Mouse (Mus musculus): ENCODE data around the gene Pml. TPM values are rescaled to one million over a fixed set of nuclear protein-coding genes. Genes with fewer than 3 reads are reported as not detected.

The Pml gene
- total RNA-seq, 4 experiments from 2014 or later: 7.0 to 9.1 (median 8.0) TPM

DNA sequence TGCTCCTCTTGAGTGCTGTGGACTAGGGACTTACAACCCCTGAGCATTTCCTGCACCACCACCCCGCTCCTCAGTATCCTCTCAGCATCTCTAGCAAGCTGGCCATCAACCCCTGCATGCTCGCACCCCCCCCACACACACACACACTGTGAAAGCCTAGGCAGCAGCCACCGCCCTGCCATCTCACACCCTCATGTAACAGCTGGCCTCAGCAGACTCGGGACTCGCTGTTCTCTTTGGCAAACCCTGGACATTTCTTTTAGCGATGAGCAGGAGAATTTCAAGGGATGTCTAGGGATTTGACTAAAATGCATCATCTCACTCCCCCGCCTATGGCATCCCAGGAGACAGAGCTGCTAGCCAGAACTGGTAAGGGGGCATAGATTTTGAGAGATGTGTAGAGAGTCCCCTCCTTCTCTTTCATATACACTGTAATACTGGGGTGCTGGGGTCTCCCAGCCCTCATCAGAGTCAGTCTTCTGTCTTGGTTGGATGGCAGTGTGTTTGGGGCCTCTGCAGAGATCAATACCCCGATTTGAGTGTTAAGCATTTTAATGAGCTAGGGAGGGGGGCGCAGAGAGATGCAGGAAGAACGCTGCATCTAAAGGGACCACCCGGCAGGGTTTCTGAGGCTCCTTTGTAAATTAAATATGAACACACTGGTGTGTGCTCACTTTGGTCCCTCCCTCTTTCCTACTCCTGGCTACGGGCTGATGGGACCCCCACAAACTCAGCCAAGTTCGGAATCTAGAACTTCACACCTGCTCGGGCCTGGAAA is 46.7 kb downstream of the Pml start:
- no peak for DNase-seq (ENCODE audit: low spot score)

GRCm38 (mm10) chr9:58201861-58202549 is 47.6 kb downstream of the Pml start:
- no peak for DNase-seq (ENCODE audit: low spot score)

- DNase-seq (ENCODE audit: low spot score): no peak
These were observed 48.3 kb downstream of the Pml start for GRCm38 (mm10) chr9:58201091-58201842.

GRCm38 (mm10) chr9:58200270-58201090 is 49.1 kb downstream of the Pml start:
- DNase-seq (ENCODE audit: low spot score): no peak

- DNase-seq (ENCODE audit: low spot score): no peak
These were observed 50.0 kb downstream of the Pml start for GRCm38 (mm10) chr9:58199381-58200269.

GRCm38 (mm10) chr9:58198801-58199371 is 50.7 kb downstream of the Pml start:
- no peak for DNase-seq (ENCODE audit: low spot score)

DNA sequence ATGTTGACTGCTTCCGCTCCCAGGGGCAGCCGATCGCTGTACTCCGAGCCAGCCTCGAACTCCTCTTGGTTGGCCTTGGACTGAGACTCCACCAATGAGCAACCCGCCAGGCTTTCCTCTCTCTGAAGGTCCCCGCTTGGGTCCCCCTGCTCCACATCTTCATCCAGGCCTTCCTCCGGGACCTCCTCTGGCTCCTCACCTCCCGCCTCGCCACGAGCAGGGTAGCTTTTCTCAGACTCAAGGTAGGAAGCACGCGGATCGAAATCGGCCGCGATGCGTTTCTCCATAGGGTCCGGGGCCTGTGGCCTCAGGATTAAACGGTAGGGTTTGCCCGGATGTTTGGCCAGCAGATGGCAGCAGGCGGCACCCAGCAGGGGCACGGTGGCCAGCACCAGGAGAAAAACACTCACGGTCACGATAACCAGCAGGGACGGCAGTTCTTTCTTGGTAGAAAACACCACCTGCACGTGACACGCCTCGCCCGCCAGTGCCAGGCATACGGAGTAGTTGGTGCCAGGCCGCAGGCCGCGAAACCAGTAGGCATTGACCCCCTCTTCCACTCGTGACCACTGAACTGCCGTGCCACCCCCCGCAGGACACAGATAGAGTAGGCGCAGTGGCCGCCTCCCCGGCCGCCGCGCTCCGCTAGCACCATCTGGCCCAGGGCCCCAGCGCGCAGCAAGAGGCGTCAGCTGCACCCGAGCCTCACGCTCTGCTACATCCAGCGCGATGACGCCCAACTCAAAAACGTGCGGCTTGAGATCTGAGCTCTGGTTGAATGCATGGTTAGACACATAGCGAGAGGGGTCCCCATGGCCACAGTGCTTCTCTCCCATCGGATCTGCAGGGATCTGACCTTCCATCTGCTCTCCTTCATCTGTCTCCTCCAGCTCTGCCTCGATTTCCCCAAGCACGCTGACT is 51.5 kb downstream of the Pml start:
- DNase-seq (ENCODE audit: low spot score): no peak

DNA sequence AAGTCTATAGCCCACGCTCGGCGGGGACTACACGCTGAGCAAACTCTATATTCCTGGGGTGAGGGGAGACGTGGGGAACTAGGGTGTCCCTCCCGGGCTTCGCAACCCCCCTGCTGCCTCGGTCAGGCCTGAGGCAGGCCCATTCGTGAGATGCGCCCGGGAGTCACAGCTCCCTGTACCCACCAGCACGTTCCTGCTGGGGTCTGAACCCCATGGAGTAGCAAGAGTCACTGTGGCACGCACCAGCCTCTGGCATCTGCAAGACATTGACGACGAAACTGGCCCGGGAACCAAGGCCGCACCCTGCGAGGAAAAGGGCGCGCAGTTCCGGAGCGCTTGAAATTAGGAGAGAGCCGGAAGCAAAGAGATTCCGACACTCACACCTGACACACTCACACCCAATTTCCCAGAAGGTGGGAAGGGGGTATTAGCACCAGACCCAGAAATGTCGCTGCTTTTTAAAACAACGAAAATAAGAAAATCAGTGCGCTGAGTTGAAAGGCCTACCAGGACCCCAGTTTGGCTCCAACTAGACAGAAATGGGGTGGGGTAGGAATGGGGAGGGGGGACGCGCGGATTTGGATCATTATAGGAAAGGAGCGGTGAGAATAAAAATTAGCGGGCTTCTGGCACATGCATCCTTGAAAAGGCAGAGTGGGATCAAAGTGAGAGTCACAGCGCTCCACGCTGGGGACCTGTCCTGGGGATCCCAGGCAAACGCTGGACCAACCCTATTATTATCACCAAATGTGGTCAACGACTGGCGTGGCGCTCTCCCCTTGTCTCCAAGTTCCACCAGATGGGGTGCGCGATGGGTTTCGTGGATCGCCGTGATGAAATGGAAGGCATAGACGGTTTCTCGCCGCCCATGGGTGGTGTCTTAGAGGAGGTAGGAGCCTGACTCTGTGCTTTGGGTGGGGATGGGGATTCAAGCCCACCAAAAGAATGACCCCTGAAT is 52.7 kb downstream of the Pml start:
- DNase-seq (ENCODE audit: low spot score): no peak

DNA sequence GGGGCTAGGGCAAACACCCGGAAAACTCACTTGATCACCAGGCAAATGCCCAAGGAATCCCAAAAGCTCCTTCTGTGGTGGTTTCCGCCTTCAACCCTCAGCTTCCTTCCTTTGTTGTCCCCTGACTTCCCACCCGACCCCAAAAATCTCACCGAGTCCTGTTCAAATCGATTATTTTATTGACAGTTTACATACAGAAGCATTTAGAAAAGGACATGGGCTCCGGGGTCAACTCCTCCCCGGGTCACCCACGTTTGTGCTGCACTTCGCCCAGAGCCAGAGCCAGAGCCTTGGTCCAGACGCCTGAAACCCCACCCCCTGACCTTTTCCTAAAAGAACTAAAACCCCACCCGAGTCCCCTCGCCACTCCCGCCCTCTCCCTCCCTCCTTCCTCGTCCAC is 53.4 kb downstream of the Pml start:
- DNase-seq (ENCODE audit: low spot score): no peak

GRCm38 (mm10) chr9:58195671-58196070 is 53.9 kb downstream of the Pml start:
- DNase-seq (ENCODE audit: low spot score): no peak

DNA sequence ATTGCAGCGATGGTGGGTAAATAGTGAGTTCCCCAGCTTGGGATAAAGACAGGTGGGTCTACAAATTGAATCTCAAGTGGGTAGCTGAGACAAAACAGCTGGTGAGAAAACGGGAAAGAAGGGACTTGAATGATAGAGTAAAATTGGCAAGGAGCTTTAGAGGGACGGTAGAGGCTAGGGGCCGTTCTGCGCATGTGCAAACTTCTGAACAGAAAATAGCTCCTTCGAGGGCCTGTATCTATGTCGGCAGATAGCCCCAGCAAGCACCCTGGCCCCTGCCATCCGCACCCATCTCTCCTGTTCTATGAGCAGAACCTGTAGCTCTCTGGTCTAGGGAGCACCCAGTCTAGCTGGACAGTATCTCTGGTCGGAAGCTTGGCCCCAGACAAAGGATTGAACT is 55.4 kb downstream of the Pml start:
- no peak for DNase-seq (ENCODE audit: low spot score)

- DNase-seq (ENCODE audit: low spot score): no peak
These were observed 65.1 kb downstream of the Pml start for GRCm38 (mm10) chr9:58184456-58184855.

GRCm38 (mm10) chr9:58179390-58179789 is 70.2 kb downstream of the Pml start:
- no peak for DNase-seq (ENCODE audit: low spot score)

GRCm38 (mm10) chr9:58177165-58177564 is 72.4 kb downstream of the Pml start:
- DNase-seq (ENCODE audit: low spot score): no peak

DNA sequence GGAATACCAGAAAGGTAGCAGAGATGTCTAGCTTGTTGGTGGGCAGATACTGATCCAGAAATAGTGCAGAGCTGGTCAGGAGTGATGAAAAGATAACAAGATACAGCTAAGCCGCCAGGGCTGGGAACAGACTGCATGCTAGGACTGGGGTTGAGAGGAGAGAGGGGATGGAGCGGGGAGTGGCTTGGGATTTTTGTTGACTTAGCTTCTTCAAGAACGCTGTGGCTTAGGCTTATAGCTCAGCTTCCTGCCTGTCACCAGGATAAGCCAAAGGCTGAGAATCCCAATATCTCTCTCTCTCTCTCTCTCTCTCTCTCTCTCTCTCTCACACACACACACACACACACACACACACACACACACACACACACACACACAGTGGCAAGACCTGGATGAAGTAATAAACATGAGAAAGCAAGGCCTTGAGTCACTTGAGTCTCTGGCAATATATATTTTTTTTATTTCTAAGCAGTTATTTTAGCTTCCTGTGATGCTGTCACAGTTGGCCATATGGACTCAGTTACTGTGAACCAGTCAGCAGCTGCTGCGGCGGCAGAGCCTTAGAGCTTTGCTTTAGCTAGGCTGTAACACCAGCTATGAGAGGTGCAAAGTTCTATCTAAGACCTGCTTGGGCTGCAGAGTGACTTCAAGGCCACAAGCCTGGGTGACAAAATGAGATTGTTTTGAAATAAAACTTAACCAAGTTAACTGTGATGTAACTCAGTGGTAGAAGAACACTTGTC is 73.7 kb downstream of the Pml start:
- DNase-seq (ENCODE audit: low spot score): no peak

DNA sequence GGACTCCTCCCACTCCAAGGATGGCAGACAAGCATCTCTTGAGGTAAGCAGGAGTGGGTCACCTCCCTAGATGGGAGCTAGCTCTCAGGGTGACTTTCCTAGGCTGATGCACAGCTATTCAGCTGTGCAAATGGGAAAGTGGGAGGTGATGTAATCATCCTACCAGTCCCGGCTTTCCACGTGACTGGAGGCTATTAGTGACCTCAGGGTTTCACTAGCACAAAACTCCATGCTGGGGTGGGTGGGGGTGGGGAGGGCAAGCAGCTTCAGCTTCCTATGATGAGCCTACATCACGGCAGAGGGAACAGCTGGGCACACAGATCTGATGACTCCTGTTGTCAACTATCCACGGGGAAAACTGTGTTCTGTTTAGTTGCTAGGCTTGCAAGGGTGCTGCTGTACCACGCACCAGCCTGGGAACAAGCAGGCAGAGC is 74.8 kb downstream of the Pml start:
- DNase-seq (ENCODE audit: low spot score): no peak

GRCm38 (mm10) chr9:58172863-58173262 is 76.7 kb downstream of the Pml start:
- no peak for DNase-seq (ENCODE audit: low spot score)
